Mouse (Mus musculus) E14TG2a.4 (cell line): ENCODE results near the gene Cercam.

Source experiments
- CTCF ChIP-seq: conservative IDR thresholded peaks from 2 replicates; pipeline ENCODE4 v1.5.1; 2014; ENCODE audit warnings: low read length
- NANOG ChIP-seq: IDR thresholded peaks from 2 replicates; pipeline ENCODE4 v1.6.1; 2014; ENCODE audit warnings: borderline replicate concordance, low read length, mixed read lengths
- POU5F1 ChIP-seq: IDR thresholded peaks from 2 replicates; pipeline ENCODE4 v1.6.1; 2014; ENCODE audit warnings: low read length, borderline replicate concordance

GRCm38 (mm10) chr2:29889991-29890833 lies 21.2 kb downstream of the Cercam start:
- TF ChIP-seq CTCF (no peak), NANOG (no peak), POU5F1 (no peak)
